ENCODE assay signal across 8 mouse cellular contexts in genomic region chr5:124602349-124602748, GRCm38 (mm10). TPM values are rescaled to one million over a fixed set of nuclear protein-coding genes. Genes with fewer than 3 reads are reported as not detected.
DNase-seq lines count a peak whose midpoint lies in the region; ATAC-seq and TF ChIP-seq lines count a peak whose summit lies in the region.

No protein-coding gene starts in this region.

- H3K4me1 ChIP-seq in hindbrain, embryonic 10.5 days (replicated peaks): peaks cover 18% of the 10 kb centered on the region
- H3K4me1 ChIP-seq in hindbrain, embryonic 12.5 days: peaks cover 18% of the 10 kb centered on the region
- no peaks in the 10 kb centered on the region for H3K4me1 ChIP-seq in ES-Bruce4 (ENCODE audit: control insufficient read depth, insufficient read depth, low read length)
- peaks cover 11% of the 10 kb centered on the region for H3K4me1 ChIP-seq in neural tube, embryonic 11.5 days (ENCODE audit: control insufficient read depth, insufficient read depth, low read length)

- DNase-seq in hindbrain, embryonic 10.5 days (ENCODE audit: low spot score): peak; percentile 58
- DNase-seq in 3T3-L1 (ENCODE audit: low read depth, low spot score): peak; percentile 78
- peak; percentile 52 for DNase-seq in c-Kit-positive CD71-negative TER-119-negative erythroid progenitor cells, embryonic 14.5 days (ENCODE audit: low read depth)
- DNase-seq in kidney, postnatal 4 days: peak; percentile 76 to 77
- peak; percentile 63 for DNase-seq in neural tube, embryonic 11.5 days (ENCODE audit: low spot score)

- H3K4me2 ChIP-seq in hindbrain, embryonic 12.5 days (replicated peaks): no peak overlapping the region
- H3K4me2 ChIP-seq in neural tube, embryonic 11.5 days (ENCODE audit: low read depth): no peak overlapping the region

- H3K9me3 ChIP-seq in hindbrain, embryonic 10.5 days: no peaks in the 10 kb centered on the region
- H3K9me3 ChIP-seq in hindbrain, embryonic 12.5 days (replicated peaks): no peaks in the 10 kb centered on the region
- H3K9me3 ChIP-seq in ES-Bruce4 (replicated peaks; ENCODE audit: control insufficient read depth, insufficient read depth, low read length, poor library complexity, severe bottlenecking): no peaks in the 10 kb centered on the region
- H3K9me3 ChIP-seq in neural tube, embryonic 11.5 days (ENCODE audit: control insufficient read depth, low read length): no peaks in the 10 kb centered on the region

- peaks cover 66% of the 10 kb centered on the region for H3K36me3 ChIP-seq in hindbrain, embryonic 10.5 days
- H3K36me3 ChIP-seq in hindbrain, embryonic 12.5 days: peaks cover 12% of the 10 kb centered on the region
- no peaks in the 10 kb centered on the region for H3K36me3 ChIP-seq in ES-Bruce4 (ENCODE audit: control insufficient read depth, insufficient read depth, low read length, poor library complexity, severe bottlenecking)
- no peaks in the 10 kb centered on the region; the same call in 1 of the 2 replicates for H3K36me3 ChIP-seq in neural tube, embryonic 11.5 days (ENCODE audit: control insufficient read depth, insufficient read depth, low read length)

- H3K27ac ChIP-seq in hindbrain, embryonic 10.5 days: no peak overlapping the region
- H3K27ac ChIP-seq in hindbrain, embryonic 12.5 days: no peak overlapping the region
- H3K27ac ChIP-seq in ES-Bruce4 (ENCODE audit: insufficient read depth, low read length): no peak overlapping the region
- no peak overlapping the region for H3K27ac ChIP-seq in neural tube, embryonic 11.5 days (ENCODE audit: low read depth, low read length)

- 71% methylated on average over 5 of the region's 5 CpGs for WGBS in hindbrain, embryonic 10.5 days
- 77% methylated on average over 5 of the region's 5 CpGs for WGBS in hindbrain, embryonic 12.5 days
- 68% methylated on average over 5 of the region's 5 CpGs for WGBS in neural tube, embryonic 11.5 days

- no peak overlapping the region for H3K9ac ChIP-seq in hindbrain, embryonic 12.5 days
- H3K9ac ChIP-seq in ES-Bruce4 (ENCODE audit: low read depth, poor library complexity, severe bottlenecking): no peak overlapping the region
- H3K9ac ChIP-seq in neural tube, embryonic 11.5 days (ENCODE audit: low read length): no peak overlapping the region

- no peak overlapping the region for H3K4me3 ChIP-seq in hindbrain, embryonic 10.5 days
- no peak overlapping the region for H3K4me3 ChIP-seq in hindbrain, embryonic 12.5 days
- no peak overlapping the region for H3K4me3 ChIP-seq in ES-Bruce4 (ENCODE audit: low read depth, low read length)
- H3K4me3 ChIP-seq in neural tube, embryonic 11.5 days (ENCODE audit: low read depth, low read length): no peak overlapping the region

- no peaks in the 10 kb centered on the region for H3K27me3 ChIP-seq in hindbrain, embryonic 10.5 days (ENCODE audit: insufficient read depth, poor library complexity, severe bottlenecking)
- no peaks in the 10 kb centered on the region for H3K27me3 ChIP-seq in hindbrain, embryonic 12.5 days
- no peaks in the 10 kb centered on the region for H3K27me3 ChIP-seq in ES-Bruce4 (ENCODE audit: control insufficient read depth, insufficient read depth, low read length, poor library complexity, severe bottlenecking)
- H3K27me3 ChIP-seq in neural tube, embryonic 11.5 days (ENCODE audit: control insufficient read depth, insufficient read depth, low read length): no peaks in the 10 kb centered on the region

- TF ChIP-seq EP300 in ES-Bruce4 (IDR thresholded peaks at IDR 0.05; ENCODE audit: insufficient read depth, low read depth, low read length): no peak

- no peak for ATAC-seq in hindbrain, embryonic 12.5 days (ENCODE audit: low FRiP score)
- no peak for ATAC-seq in neural tube, embryonic 11.5 days (ENCODE audit: insufficient read depth, low FRiP score, low TSS enrichment)
- no peak for ATAC-seq in activated CD4-positive, CD25-positive, alpha-beta regulatory T cell, adult 4 months

- peak; percentile 49 for TF ChIP-seq CTCF in ES-Bruce4 (IDR thresholded peaks at IDR 0.05; ENCODE audit: low read depth, low read length)

- no peak for TF ChIP-seq POLR2A in ES-Bruce4 (IDR thresholded peaks at IDR 0.05; ENCODE audit: insufficient read depth, low read length)

RNA-seq across cellular contexts. Expression of gene Gtf2h3, which starts 23.4 kb away (rescaled TPM):
- 81.4 and 98.7 TPM in 2 replicates for polyA plus RNA-seq in hindbrain, embryonic 10.5 days (2016; fragmentation: Nextera tagmentation; extraction: Ambion mirVana)
- 65.6 and 71.0 TPM in 2 replicates for polyA plus RNA-seq in hindbrain, embryonic 12.5 days (2016; fragmentation: Nextera tagmentation; extraction: Ambion mirVana)
- polyA plus RNA-seq in ES-Bruce4 (2011; ENCODE audit: insufficient read depth, insufficient read length, low read depth, missing spikeins): 83.6 and 83.8 TPM in 2 replicates
- 73.3 and 83.0 TPM in 2 replicates for polyA plus RNA-seq in neural tube, embryonic 11.5 days (2014; fragmentation: Nextera tagmentation; extraction: Ambion mirVana)
- polyA plus RNA-seq in activated CD4-positive, CD25-positive, alpha-beta regulatory T cell, adult 4 months (2017; shearing (Covaris generic)): 10 to 100 TPM; 52.7 to 61.3 TPM

RNA-seq across cellular contexts. Expression of gene Eif2b1, which starts 23.4 kb away (rescaled TPM):
- 81.6 and 84.9 TPM in 2 replicates for polyA plus RNA-seq in hindbrain, embryonic 10.5 days (2016; fragmentation: Nextera tagmentation; extraction: Ambion mirVana)
- 66.0 and 69.5 TPM in 2 replicates for polyA plus RNA-seq in hindbrain, embryonic 12.5 days (2016; fragmentation: Nextera tagmentation; extraction: Ambion mirVana)
- 57.1 and 61.3 TPM in 2 replicates for polyA plus RNA-seq in ES-Bruce4 (2011; ENCODE audit: insufficient read depth, insufficient read length, low read depth, missing spikeins)
- polyA plus RNA-seq in neural tube, embryonic 11.5 days (2014; fragmentation: Nextera tagmentation; extraction: Ambion mirVana): 81.0 and 94.5 TPM in 2 replicates
- 10 to 100 TPM; 49.2 to 55.6 TPM for polyA plus RNA-seq in activated CD4-positive, CD25-positive, alpha-beta regulatory T cell, adult 4 months (2017; shearing (Covaris generic))

RNA-seq across cellular contexts. Expression of gene Atp6v0a2, which starts 26.0 kb away (rescaled TPM):
- 46.7 and 50.6 TPM in 2 replicates for polyA plus RNA-seq in hindbrain, embryonic 10.5 days (2016; fragmentation: Nextera tagmentation; extraction: Ambion mirVana)
- 54.5 and 61.2 TPM in 2 replicates for polyA plus RNA-seq in hindbrain, embryonic 12.5 days (2016; fragmentation: Nextera tagmentation; extraction: Ambion mirVana)
- polyA plus RNA-seq in ES-Bruce4 (2011; ENCODE audit: insufficient read depth, insufficient read length, low read depth, missing spikeins): 15.4 and 16.8 TPM in 2 replicates
- 50.4 and 51.0 TPM in 2 replicates for polyA plus RNA-seq in neural tube, embryonic 11.5 days (2014; fragmentation: Nextera tagmentation; extraction: Ambion mirVana)
- polyA plus RNA-seq in activated CD4-positive, CD25-positive, alpha-beta regulatory T cell, adult 4 months (2017; shearing (Covaris generic)): 10 to 100 TPM; 25.5 to 32.0 TPM

RNA-seq across cellular contexts. Expression of gene Ddx55, which starts 49.7 kb away (rescaled TPM):
- polyA plus RNA-seq in hindbrain, embryonic 10.5 days (2016; fragmentation: Nextera tagmentation; extraction: Ambion mirVana): 19.2 and 19.6 TPM in 2 replicates
- 18.0 and 19.1 TPM in 2 replicates for polyA plus RNA-seq in hindbrain, embryonic 12.5 days (2016; fragmentation: Nextera tagmentation; extraction: Ambion mirVana)
- polyA plus RNA-seq in ES-Bruce4 (2011; ENCODE audit: insufficient read depth, insufficient read length, low read depth, missing spikeins): 13.2 and 13.7 TPM in 2 replicates
- polyA plus RNA-seq in neural tube, embryonic 11.5 days (2014; fragmentation: Nextera tagmentation; extraction: Ambion mirVana): 14.6 and 18.4 TPM in 2 replicates
- 10 to 100 TPM; 16.3 to 16.6 TPM for polyA plus RNA-seq in activated CD4-positive, CD25-positive, alpha-beta regulatory T cell, adult 4 months (2017; shearing (Covaris generic))
